Mouse (Mus musculus) thymus, adult 2 months (tissue): ENCODE measurements at regions not wholly inside any gene's neighbourhood (a gene's known extent, or its start where the extent isn't known, plus 50 kb on each side); places are given as distances from the start of the nearest gene placed in this dataset.

Source experiments
- DNase-seq: peaks from one replicate; pipeline ENCODE4 v3.0.0; 2021
- H3K27ac ChIP-seq: fragments of 200-500 bp; 2 replicates; pipeline ENCODE4 v1.5.1; 2012; ENCODE audit warnings: low read length, control low read depth; ENCODE audit not compliant: control insufficient read depth, insufficient read depth
- H3K27me3 ChIP-seq: fragments of 200-500 bp; 2 replicates; pipeline ENCODE4 v1.6.1; 2012; ENCODE audit warnings: mild to moderate bottlenecking, low read length, moderate library complexity, mixed read lengths; ENCODE audit not compliant: control insufficient read depth, insufficient read depth
- H3K36me3 ChIP-seq: fragments of 200-500 bp; 2 replicates; pipeline ENCODE4 v1.6.1; 2012; ENCODE audit warnings: mild to moderate bottlenecking, low read length, moderate library complexity; ENCODE audit not compliant: control insufficient read depth, insufficient read depth
- H3K4me1 ChIP-seq: fragments of 200-500 bp; replicated peaks from 2 replicates; pipeline ENCODE4 v1.6.1; 2012; ENCODE audit warnings: low read length; ENCODE audit not compliant: control insufficient read depth, insufficient read depth
- H3K4me3 ChIP-seq: fragments of 200-500 bp; 2 replicates; pipeline ENCODE4 v1.5.1; 2012; ENCODE audit warnings: mild to moderate bottlenecking, low read length, control low read depth, moderate library complexity; ENCODE audit not compliant: control insufficient read depth, insufficient read depth
- CTCF ChIP-seq: fragments of 200-500 bp; IDR thresholded peaks from 2 replicates; pipeline ENCODE4 v1.5.1; 2012; ENCODE audit warnings: mild to moderate bottlenecking, control low read depth, low read length, moderate library complexity, borderline replicate concordance; ENCODE audit not compliant: control insufficient read depth, poor library complexity, insufficient read depth; ENCODE audit errors: extremely low read depth
- POLR2A ChIP-seq: fragments of 200-500 bp; IDR thresholded peaks from 2 replicates; pipeline ENCODE4 v1.6.1; 2012; ENCODE audit warnings: mild to moderate bottlenecking, low read length, control low read depth, moderate library complexity; ENCODE audit not compliant: control insufficient read depth, poor library complexity, insufficient read depth; ENCODE audit errors: extremely low read depth
- WGBS: fragments of 180-500 bp; shearing (Covaris S2); methylation state at CpG from one replicate; pipeline ENCODE4 v1.1.7; 2018; 5-methylcytosine and 5-hydroxymethylcytosine counted together

- Histone ChIP-seq H3K27me3 (no peaks in the 10 kb centered on the region), H3K4me1 (peaks cover 3% of the 10 kb centered on the region; the same call in 1 of the 2 replicates), H3K27ac (no peak overlapping the region), H3K36me3 (no peaks in the 10 kb centered on the region), H3K4me3 (no peak overlapping the region)
- DNase-seq, result no peak
- TF ChIP-seq POLR2A (no peak), CTCF (no peak)
- 94% methylated on average over 6 of the region's 6 CpGs for WGBS
These were observed 549.5 kb upstream of the Mki67 start for GRCm38 (mm10) chr7:136265691-136266090.

- DNase-seq, result no peak
- Histone ChIP-seq H3K36me3 (no peaks in the 10 kb centered on the region), H3K4me3 (no peak overlapping the region), H3K27me3 (no peaks in the 10 kb centered on the region), H3K4me1 (peaks cover 7% of the 10 kb centered on the region), H3K27ac (no peak overlapping the region)
- TF ChIP-seq POLR2A (no peak), CTCF (no peak)
- 95% methylated on average over 7 of the region's 7 CpGs for WGBS
These were observed 551.7 kb upstream of the Mki67 start for GRCm38 (mm10) chr7:136267716-136268489.

GRCm38 (mm10) chr7:136275651-136276050, 559.5 kb upstream of the Mki67 start:
- Histone ChIP-seq H3K27ac (no peak overlapping the region), H3K4me3 (no peak overlapping the region), H3K27me3 (no peaks in the 10 kb centered on the region), H3K4me1 (peaks cover 4% of the 10 kb centered on the region), H3K36me3 (no peaks in the 10 kb centered on the region)
- TF ChIP-seq CTCF (no peak), POLR2A (no peak)
- 93% methylated on average over 10 of the region's 10 CpGs for WGBS
- DNase-seq, result no peak

- H3K27ac ChIP-seq, result no peak overlapping the region
- no peak for TF ChIP-seq CTCF
- TF ChIP-seq POLR2A, result no peak
- WGBS, result 95% methylated on average over 6 of the region's 6 CpGs
- no peak for DNase-seq
- no peaks in the 10 kb centered on the region for H3K4me1 ChIP-seq
- no peak overlapping the region for H3K4me3 ChIP-seq
- H3K27me3 ChIP-seq, result no peaks in the 10 kb centered on the region
- no peaks in the 10 kb centered on the region for H3K36me3 ChIP-seq
These were observed 567.6 kb upstream of the Mki67 start for GRCm38 (mm10) chr7:136283770-136284169.

- 93% methylated on average over 1 of the region's 1 CpGs for WGBS
These were observed 569.4 kb upstream of the Mki67 start for GRCm38 (mm10) chr7:136285606-136286005.

GRCm38 (mm10) chr7:136293536-136294145, 577.5 kb upstream of the Mki67 start:
- H3K4me1 ChIP-seq, result no peaks in the 10 kb centered on the region
- H3K27ac ChIP-seq, result no peak overlapping the region
- H3K36me3 ChIP-seq, result no peaks in the 10 kb centered on the region
- TF ChIP-seq CTCF (no peak), POLR2A (no peak)
- no peaks in the 10 kb centered on the region for H3K27me3 ChIP-seq
- DNase-seq, result no peak
- no peak overlapping the region for H3K4me3 ChIP-seq
- WGBS, result 43% methylated on average over 6 of the region's 6 CpGs

More at GRCm38 (mm10) chr7:136285606-136286005, 569.4 kb upstream of the Mki67 start:
- H3K4me1 ChIP-seq, result no peaks in the 10 kb centered on the region
- no peaks in the 10 kb centered on the region for H3K27me3 ChIP-seq
- no peak for DNase-seq
- no peak overlapping the region for H3K27ac ChIP-seq
- no peaks in the 10 kb centered on the region for H3K36me3 ChIP-seq
- no peak overlapping the region for H3K4me3 ChIP-seq
- TF ChIP-seq POLR2A, result no peak
- TF ChIP-seq CTCF, result no peak
